Mouse (Mus musculus) WW6 (cell line): ENCODE measurements around the gene Ctnnbl1.

Experiments used
- DNase-seq: peaks from one replicate; pipeline ENCODE4 v3.0.0-alpha.2; 2013; ENCODE audit warnings: low read depth, low spot score

The Ctnnbl1 gene

GRCm38 (mm10) chr2:157792840-157793552 lies 55.8 kb downstream of the Ctnnbl1 start:
- no peak for DNase-seq

- DNase-seq, result no peak
These were observed 56.7 kb downstream of the Ctnnbl1 start for GRCm38 (mm10) chr2:157793851-157794332.

- no peak for DNase-seq
These were observed 58.6 kb downstream of the Ctnnbl1 start for GRCm38 (mm10) chr2:157795627-157796423.

GRCm38 (mm10) chr2:157799533-157799932 lies 62.3 kb downstream of the Ctnnbl1 start:
- no peak for DNase-seq

- DNase-seq, result no peak
These were observed 63.1 kb downstream of the Ctnnbl1 start for GRCm38 (mm10) chr2:157800288-157800687.

GRCm38 (mm10) chr2:157800746-157801501 lies 63.7 kb downstream of the Ctnnbl1 start:
- DNase-seq, result no peak

- no peak for DNase-seq
These were observed 64.5 kb downstream of the Ctnnbl1 start for GRCm38 (mm10) chr2:157801505-157802357.

- no peak for DNase-seq
These were observed 65.5 kb downstream of the Ctnnbl1 start for GRCm38 (mm10) chr2:157802666-157803065.

- no peak for DNase-seq
These were observed 67.2 kb downstream of the Ctnnbl1 start for GRCm38 (mm10) chr2:157804388-157804787.

GRCm38 (mm10) chr2:157805091-157805490 lies 67.9 kb downstream of the Ctnnbl1 start:
- no peak for DNase-seq

- DNase-seq, result no peak
These were observed 69.9 kb downstream of the Ctnnbl1 start for GRCm38 (mm10) chr2:157807076-157807475.

- DNase-seq, result no peak
These were observed 70.6 kb downstream of the Ctnnbl1 start for GRCm38 (mm10) chr2:157807621-157808367.

GRCm38 (mm10) chr2:157808368-157808923 lies 71.2 kb downstream of the Ctnnbl1 start:
- DNase-seq, result no peak

- DNase-seq, result no peak
These were observed 72.1 kb downstream of the Ctnnbl1 start for GRCm38 (mm10) chr2:157809341-157809740.

- DNase-seq, result no peak
These were observed 73.5 kb downstream of the Ctnnbl1 start for GRCm38 (mm10) chr2:157810749-157811148.

GRCm38 (mm10) chr2:157813121-157813520 lies 75.9 kb downstream of the Ctnnbl1 start:
- DNase-seq, result no peak

GRCm38 (mm10) chr2:157814116-157814964 lies 77.1 kb downstream of the Ctnnbl1 start:
- DNase-seq, result no peak

- no peak for DNase-seq
These were observed 77.7 kb downstream of the Ctnnbl1 start for GRCm38 (mm10) chr2:157814965-157815283.

GRCm38 (mm10) chr2:157817672-157818071 lies 80.5 kb downstream of the Ctnnbl1 start:
- DNase-seq, result no peak
